Mouse (Mus musculus): ENCODE results near the gene Nlrp3.

Nlrp3 gene

DNA sequence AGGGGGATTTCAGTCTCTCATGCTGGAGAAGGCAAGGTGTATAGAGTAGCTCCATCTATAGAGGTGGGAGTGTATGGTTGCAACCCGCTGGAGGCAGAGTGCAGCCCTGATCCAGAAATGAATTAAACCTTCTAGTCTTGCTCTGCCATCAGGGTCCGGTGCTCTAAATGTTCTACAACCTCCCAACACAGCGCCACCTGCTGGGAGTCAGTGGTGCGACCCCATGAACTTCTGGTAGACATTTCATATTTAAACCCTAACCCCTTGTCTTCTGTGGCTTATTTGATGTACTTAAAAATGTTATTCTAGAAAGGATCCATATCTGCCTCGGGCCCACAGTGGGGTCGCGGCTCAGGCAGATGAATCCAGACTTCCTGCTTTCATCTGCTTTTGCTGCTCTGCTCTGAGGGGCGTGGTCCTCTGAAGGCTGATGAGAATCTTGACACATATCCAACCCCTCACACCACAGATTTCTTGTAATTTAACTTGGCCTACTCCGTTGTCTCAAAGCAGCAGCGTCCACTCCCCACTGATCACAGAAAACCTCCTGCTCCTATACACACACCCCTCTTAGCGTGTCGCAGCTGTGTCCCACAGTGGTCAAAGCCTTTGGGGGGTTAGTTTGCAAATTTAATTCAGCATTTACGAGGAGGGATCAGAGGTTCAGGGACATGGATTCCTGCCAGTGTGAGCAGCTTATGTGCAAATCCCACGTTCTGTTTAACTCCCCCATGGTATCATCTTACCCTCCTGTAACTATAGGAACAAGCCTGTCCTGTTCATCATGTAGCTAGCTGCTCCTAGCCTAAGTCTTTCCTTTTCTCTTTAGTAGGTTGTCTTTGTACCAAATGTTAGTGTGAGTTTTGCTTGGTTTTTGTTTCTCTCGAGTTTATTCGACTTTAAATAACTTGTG, 3.9 kb upstream of the Nlrp3 start:
- WGBS: 69% methylated on average over 16 of the region's 16 CpGs

DNA sequence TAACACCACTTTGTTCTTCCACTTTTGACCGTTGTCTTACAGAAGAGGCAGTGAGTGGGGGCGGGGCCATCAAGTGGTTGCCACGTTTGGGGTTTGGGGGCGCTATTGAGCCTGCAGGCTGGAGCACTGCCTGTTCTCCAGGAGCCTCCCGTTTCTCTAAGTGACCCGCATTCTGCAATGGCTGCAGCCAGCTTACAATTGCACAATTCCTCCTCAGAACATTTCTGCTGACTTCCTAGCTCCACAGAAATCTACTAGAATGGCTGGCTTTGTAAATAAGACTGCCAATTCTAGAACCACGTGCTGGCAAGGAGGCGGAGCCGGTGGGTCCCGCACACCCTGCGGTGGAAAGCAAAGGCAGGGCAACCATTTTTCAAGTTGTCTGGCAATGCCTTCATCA, 3.0 kb upstream of the Nlrp3 start:
- WGBS: 24% methylated on average over 11 of the region's 11 CpGs

DNA sequence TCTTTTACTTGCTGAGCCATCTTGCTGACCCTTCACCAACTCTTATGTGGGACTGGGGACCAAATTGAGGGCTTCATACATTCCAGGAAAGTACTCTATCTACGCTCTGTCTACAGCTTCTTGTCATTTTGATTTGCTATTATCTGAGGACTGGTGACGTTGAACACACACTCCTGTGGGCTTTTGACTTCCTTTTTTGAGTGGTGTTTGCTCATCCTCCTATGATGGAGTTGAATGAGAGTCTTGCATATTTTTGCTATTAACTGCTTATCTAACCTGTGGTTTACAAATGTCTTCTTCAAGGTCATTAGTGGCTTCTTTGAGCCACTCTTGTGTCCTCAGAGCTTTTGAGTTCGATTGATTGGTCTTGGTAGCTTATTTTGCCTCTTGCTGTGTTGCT, 1.2 kb upstream of the Nlrp3 start:
- 89% methylated on average over 3 of the region's 3 CpGs for WGBS

DNA sequence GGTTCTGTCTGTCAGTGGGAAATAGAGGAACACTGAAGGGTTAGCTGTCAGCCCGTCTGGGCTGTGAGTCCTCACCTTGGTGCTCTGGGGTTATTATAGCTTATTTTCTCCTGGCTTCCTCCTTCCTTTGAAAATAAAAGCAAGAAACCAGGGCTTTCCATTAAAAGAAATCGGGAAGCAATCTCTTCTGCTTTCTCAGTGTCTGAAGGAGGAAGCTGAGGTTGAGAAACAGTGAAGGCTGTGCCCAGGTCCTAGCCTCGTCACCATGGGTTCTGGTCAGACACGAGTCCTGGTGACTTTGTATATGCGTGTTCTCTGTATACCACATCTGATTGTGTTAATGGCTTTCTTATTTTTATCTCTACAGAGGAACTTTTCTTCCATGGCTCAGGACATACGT, 1.1 kb downstream of the Nlrp3 start:
- WGBS: 72% methylated on average over 6 of the region's 6 CpGs

DNA sequence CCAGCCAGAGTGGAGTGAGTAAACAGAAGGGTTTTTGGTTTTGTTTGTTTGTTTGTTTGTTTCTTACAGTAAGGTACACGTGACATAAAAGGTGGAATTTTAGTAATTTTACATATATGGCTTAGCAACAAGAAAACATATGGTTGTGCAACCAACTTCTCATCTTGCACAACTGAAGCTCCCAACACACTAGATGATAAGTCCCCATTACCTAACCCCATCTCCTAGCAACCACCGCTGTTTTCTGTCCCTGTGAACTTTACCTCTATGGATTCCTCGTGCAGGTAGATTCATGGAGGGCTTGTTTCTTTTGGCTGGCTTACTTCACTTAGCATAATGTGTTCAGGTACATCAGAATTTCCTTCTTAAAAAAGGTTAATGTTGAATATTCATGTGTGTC, 2.0 kb downstream of the Nlrp3 start:
- 84% methylated on average over 3 of the region's 3 CpGs for WGBS

DNA sequence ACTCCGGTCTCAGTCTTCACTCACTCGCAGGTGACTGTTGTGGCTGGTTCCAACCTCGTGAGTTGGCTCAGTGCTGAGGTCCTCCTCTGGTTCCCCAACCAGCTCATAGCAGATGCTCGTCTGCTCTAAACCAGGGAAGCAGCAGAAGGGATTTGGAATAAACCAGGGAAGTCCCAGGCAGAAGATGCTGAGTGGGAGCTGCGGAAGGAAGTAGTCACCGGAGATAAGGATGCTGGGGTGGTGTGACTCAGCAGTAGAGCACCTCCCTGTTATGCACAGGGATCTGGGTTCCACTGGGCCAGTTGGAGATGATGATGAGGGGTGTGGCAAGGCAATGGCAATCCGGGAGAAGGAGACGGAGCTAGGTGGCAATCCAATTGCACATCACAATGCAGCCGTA, 2.6 kb downstream of the Nlrp3 start:
- 51% methylated on average over 9 of the region's 9 CpGs for WGBS

DNA sequence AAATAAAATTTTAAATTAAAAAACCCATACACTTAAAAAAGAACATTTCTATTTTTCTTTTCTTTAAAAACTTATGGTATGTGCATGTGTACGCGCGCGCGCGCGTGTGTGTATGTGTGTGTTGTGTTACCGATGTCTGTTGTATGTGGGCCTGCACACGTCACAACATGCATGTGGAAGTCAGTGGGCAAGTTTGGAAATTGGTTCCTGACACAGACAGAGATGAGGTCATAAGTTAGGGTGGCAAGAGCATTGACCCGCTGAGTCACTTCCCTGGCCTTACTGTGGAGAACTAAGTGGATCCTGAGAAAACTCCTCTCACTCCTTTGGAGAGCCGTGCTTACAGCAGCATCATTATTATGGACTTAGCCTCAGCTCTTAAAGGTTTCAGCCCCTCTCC, 12.8 kb downstream of the Nlrp3 start:
- 95% methylated on average over 11 of the region's 11 CpGs for WGBS

DNA sequence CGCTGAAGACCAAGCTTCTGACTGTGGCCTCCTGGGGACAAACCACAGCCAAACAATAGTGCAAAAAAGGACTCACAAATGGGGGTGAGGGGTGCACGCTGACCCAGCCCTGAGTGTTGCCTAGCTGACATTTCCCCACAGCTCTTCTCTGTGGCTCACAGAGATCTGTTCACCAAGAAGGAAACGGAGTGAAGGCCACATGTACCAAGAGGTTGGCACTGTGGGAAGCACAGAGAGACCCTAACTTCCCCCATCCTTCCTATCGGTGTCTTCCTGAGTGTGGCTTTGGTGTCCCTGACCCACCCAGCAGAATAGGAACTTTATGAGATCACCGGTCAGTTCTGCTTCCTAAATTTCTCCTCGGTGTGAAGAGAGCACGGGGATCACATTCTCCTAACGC, 13.2 kb downstream of the Nlrp3 start:
- 82% methylated on average over 8 of the region's 8 CpGs for WGBS

DNA sequence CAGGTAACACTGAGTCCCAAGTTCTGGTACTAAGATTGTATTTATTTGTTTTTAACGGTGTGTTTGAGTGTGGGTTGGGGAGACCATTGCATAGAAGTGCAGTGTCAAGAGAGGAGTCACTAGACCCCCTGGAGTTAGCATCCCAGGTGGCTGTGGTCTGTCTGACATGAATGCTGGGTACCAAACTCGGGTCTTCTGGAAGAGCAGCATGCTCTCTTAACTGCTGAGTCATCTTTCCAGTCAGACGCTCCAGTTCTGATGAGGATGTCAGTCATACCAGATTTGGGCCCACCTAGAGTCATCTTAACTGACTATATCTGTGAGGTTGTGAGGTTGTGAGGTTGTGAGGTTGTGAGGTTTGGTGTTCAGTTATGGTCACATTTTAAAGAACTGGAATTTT, 19.5 kb downstream of the Nlrp3 start:
- 80% methylated on average over 3 of the region's 3 CpGs for WGBS

DNA sequence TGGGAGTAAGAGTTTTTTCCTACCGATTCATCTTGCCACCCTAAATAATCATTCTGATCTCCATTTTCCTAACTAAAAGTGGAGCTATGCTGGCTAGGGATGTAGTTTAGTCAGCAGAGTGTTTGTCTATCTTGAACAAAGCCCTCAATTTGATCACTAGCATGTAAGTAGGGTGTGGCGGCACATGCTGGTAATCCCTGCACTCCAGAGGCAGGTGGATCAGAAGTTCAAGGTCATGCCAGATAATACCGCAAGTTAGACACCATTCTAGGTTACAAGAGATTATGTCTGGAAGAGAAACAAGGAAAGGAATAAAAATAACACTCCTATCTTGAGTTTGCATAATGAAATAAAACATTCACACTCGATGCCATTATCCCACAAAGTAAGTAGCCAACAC, 21.0 kb downstream of the Nlrp3 start:
- 81% methylated on average over 4 of the region's 4 CpGs for WGBS

DNA sequence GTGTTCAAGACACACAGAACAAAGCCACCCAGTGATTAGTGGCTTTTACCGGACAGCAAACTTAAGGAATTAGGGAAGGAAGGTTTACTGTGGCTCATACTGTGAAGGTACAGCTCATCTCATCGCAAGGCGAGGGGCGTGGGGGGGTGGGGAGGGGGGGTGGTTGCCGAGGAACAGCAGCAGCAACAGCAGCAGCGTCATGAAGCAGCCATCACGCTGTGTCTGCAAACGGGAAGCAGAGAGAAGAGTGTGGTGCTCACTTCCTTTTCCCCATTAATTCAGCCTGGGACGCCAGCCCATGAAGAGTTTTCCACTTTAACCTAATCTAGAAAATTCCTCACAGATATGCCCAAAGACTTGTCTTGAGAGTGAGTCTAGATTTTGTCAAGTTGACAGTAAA, 21.5 kb downstream of the Nlrp3 start:
- WGBS: 57% methylated on average over 9 of the region's 9 CpGs

DNA sequence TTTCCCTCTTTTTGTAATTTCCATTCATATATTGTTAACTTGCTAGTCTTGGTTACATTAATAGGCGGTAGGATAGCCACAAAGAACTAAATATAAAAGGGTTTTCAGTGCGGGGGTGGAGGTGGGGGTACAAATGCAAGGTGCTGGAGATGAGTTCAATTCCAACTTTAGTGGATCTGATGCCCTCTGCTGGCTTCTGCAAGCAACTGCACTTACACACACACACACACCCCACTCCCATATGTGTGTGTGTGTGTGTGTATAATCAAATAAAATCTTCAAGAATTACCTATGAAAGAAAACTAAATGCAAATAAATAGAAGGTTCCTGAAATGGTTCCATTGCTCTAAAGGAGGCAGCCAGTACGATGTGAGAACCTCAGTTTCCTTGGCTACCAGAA, 27.9 kb downstream of the Nlrp3 start:
- WGBS: 49% methylated on average over 3 of the region's 3 CpGs

DNA sequence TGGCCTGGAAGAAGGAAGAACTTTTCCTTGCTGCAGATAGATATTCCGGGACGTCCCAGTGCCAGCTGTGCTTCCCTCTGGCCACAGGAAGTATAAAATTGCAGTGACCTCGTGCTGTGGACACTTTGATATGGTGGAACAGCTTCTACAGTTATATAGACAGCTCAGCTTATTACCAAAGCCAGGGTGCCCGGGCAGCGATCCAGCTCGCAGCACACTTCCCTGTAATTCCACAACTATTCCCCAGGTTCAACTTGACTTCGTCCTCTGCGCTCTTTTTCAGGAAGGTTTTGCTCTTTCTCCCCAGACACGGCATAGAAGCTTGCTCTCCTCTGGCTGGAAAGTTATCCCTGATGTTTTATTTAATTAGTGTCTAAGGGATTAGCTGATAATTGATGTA, 34.4 kb downstream of the Nlrp3 start:
- WGBS: 61% methylated on average over 9 of the region's 9 CpGs

DNA sequence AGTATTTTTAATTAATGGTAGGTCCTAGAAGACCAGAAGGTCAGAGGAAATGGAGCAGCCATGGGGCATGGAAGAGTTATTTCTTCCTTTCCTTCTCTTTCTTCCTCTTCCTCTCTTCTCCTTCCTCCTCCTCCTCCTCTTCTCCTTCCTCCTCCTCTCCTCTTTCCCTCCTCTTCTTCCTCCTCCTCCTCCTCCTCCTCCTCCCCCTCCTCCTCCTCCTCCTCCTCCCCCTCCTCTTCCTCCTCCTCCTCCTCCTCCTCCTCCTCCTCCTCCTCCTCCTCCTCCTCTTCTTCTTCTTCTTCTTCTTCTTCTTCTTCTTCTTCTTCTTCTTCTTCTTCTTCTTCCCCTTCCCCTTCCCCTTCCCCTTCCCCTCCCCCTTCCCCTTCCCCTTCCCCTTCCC, 34.8 kb downstream of the Nlrp3 start, which contains the start of gene Olfr222:
TSS of gene Olfr222 (minus strand) at position 101 of the 400 bp plus-strand sequence.

DNA sequence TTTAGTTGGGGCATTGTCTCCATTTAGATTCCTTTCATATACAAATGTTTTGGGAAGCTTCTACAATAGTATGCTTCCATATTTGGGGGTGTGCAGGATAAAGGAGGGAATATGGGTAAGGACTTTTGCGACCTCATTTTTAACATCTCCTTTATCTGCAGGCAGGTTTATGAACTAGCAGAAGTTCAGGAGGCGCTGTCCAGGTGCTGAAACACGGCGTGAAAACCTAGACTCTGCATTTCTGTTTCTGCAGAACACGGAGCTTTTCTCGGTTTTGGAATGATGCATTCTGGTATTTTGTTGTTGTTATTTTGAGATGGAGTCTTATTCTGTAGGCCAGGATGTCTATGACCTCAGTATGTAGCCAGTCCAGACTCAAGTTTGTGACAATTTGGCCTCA, 43.2 kb downstream of the Nlrp3 start:
- 62% methylated on average over 6 of the region's 6 CpGs for WGBS

DNA sequence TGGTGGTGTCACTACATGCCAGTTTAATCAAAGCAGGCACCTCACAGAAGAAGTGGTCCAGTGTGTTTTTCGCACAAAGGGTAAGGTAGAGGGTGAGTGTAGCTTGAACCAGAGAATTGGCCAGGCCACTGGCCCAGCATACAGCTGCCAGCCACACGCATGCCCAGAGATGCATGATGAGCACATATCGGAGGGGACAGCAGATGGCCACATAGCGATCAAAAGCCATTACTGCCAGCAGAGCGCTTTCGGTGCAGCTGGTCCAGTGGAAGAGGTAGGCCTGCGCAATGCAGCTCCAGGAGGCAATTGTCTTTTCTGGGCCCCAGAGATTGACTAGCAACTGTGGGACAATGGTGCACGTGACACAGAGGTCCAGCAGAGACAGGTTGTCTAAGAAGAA, 48.1 kb downstream of the Nlrp3 start:
- 89% methylated on average over 8 of the region's 8 CpGs for WGBS

DNA sequence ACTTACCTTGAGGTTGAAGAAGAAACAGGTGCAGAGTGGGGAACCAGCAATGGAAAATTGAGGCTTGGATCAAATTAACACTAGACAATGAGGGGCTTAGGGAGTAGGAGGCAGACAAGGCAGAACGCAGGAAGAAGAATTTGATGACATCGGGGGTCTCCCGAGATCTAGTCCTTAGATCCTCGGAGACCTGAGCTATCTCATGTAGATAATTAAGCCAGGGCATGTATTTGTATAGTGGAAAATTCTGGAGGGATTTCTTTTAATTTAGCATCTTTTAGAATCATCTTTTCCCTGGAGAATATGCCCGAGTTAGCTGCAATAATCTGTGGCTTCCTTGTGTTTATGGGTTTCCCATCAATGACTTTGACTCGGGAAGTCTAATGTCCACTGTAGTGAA, 51.8 kb downstream of the Nlrp3 start, which contains the start of gene Olfr223:
TSS of gene Olfr223 (minus strand) at position 101 of the 400 bp plus-strand sequence.
- 92% methylated on average over 6 of the region's 6 CpGs for WGBS

DNA sequence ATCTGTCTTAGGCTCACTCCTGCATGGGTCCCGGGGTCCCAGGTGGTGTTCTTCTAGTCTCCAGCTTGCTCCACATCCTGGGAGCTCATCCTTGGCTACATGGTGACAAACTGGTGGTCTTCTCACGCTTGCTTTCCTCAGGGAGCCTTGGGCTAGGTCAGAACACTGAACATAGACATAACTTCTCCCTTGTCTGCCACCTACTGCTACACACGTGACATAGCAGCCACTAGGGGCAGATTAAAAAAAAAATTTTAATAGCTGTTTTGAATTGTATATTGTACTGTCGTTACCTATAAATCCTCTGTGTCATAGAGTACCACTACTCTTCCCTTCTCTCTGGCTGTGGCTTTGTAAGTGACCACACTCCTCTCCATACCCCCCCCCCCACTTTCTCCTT, 54.7 kb downstream of the Nlrp3 start:
- WGBS: 54% methylated on average over 4 of the region's 4 CpGs

DNA sequence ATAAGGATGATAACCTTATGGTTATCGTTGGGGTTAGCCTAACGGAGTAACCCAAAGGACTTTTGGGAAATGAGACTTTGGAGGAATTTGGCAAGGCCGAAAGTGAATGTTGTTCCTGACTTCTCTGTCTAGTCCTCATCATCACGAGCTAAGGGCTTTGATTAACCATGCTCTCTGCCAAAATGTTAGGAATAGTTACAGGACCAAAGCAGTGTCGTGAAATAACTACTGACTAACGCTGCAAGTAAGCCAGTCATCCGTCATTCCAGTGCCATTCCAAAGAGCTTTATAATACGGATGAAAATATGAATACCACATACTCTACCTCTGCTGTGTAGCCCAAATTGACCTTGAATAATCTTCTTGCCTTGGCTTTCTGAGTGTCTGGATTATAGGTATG, 55.6 kb downstream of the Nlrp3 start:
- whole genome bisulfite sequencing: 88% methylated on average over 8 of the region's 8 CpGs

DNA sequence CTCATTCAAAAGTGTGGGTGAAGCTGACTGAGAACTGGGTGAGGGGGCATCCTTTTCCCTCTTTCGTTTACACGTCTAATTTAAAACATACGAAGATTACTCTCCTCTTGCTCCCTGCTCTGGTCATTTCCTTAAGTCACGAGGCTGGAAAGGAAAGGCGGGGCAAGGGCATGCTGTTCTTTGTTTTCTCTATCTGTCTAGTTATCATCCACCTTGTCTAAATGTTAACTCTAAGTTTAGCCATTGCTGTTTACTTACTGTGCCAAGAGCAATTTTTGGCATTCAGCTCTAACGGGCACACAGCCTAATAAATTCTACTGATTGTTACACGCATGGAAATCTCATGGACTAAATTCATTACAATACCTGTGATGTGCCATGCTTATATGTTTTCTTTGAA, 57.8 kb downstream of the Nlrp3 start:
- 56% methylated on average over 7 of the region's 7 CpGs for WGBS

DNA sequence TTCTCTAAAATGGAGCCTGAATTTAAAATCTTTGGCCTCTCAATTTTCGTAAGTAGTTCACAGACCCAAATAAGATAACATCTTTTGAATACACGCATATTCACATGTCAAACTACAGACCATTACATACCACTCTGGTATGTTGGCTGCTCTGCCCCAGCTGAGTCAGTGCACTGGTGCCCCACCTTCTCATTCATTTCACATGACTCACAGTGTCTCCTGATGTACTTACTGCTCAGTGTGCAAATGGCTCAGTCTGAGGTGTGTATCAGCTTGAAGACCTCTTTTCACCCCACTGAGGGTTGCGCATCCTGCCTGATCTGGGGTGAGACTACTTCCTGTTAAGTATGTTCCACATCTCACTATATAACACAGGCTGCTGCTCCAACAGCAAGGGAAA, 59.5 kb downstream of the Nlrp3 start:
- 90% methylated on average over 3 of the region's 3 CpGs for WGBS

DNA sequence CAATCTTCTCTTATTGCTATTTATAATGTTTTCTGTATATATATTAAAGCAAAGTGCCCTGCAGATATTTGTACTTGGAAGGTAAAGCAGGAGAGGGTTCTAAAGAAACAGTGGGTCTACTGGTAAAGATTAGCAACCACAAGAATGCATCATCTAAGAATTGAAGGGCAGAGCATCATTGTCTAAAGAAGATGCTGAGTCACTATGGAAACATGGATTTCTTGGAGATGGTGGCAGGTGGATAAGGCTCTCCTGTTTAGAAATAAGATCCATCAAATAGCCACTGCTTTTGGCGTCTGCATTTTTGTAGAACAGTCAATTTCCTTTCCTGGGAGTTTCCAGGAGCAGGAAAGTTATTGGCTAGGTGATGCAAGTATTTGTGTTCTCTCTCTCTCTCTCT, 60.9 kb downstream of the Nlrp3 start:
- 61% methylated on average over 1 of the region's 1 CpGs for WGBS

DNA sequence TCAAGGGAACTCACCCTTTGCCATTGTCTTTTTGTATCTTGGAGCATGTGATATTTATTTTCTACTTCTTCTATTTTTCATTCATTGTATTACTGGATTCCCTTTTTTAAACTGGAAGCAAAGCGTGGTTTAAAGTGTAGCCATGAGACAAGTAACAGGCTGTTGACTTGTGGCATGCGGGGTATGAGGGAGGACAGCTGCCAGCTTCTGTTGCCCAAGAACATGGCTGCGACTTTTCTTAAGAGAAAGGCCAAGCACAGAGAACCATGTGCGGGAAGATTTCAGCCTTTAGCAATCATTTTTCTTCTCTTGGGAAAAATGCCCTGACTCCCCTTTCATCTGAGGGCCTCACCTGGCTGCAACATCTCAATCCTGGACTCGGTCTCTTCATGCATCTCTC, 70.3 kb downstream of the Nlrp3 start:
- WGBS: 84% methylated on average over 5 of the region's 5 CpGs

DNA sequence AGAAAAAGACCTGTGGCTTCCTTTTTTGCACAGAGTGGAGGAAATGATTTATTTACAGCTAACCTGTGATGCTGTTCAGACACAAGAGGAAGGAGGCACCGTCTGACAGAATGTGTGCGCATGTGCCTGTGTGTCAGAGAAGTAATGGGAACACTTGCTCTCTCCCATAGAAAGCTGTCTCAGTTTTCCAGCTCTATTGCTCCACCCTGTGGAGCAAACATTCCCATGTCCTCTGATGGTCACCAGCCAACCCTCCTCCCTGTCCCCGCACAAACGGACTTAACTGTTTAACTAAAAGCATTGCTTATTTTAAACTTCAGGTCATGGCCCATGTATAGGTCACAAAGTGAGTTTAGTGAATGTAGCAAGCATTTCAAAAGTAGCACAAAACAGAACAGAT, 72.8 kb downstream of the Nlrp3 start:
- WGBS: 12% methylated on average over 4 of the region's 4 CpGs
